Mouse (Mus musculus): ENCODE measurements around the gene Polr2j. TPM values are rescaled to one million over a fixed set of nuclear protein-coding genes. Genes with fewer than 3 reads are reported as not detected.
"Not testable (repeated sequence)": the region's sequence is repeated elsewhere in the genome, so short reads cannot be mapped to it uniquely, and the experiment has no call there.

Polr2j gene
- polyA plus RNA-seq, 1 experiment from 2014 or later, result 186 TPM

DNA sequence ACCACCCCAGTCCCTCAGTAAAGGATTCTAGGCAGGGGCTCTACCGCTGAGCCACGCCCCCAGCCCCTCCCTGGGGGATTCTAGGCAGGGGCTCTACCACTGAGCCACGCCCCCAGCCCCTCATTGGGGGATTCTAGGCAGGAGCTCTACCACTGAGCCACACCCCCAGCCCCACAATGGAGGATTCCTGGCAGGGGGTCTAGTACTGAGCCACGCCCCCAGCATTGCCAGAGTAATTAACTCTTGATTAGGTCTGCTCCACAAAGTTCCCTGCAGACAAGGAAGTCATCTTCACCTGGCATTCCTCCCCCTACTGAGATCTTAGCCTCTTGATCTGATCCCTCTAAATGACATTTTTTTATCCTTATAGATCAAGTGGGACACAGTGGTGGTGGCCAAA lies 2.9 kb upstream of the Polr2j start:
- 50% methylated on average over 4 of the region's 4 CpGs for WGBS (ENCODE audit: insufficient replicate concordance)
- not testable (repeated sequence) for H3K36me3 ChIP-seq; ATAC-seq; H3K27ac ChIP-seq; H3K9me3 ChIP-seq (replicated peaks); H3K27me3 ChIP-seq (replicated peaks); H3K4me2 ChIP-seq; H3K9ac ChIP-seq; H3K4me3 ChIP-seq
- H3K4me1 ChIP-seq, result peaks cover 40% of the 10 kb centered on the region

DNA sequence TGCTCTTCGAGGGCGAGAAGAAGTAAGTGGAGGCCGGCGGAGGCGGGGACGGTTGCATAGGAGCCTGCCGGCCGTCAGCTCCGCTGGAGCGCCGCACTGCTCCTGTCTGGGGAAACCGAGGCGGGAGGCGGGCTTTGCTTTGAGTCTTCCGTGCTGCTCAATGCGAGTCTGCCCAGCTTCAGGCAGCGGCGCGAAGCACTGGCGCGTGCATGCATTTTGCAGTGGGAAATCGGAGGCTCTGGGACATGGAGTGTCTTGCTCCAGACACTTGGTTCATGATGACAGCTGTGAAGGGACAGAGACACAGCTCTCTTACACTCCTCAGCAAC lies 317 bp downstream of the Polr2j start:
- Histone ChIP-seq H3K27me3 (replicated peaks) (0 out of 2 replicates have a peak, but pooled peaks cover 3% of the 10 kb centered on the region), H3K27ac (peak overlapping the region; percentile 71), H3K36me3 (peaks cover 30% of the 10 kb centered on the region), H3K4me1 (peaks cover 31% of the 10 kb centered on the region), H3K9me3 (replicated peaks) (no peaks in the 10 kb centered on the region), H3K4me2 (peak overlapping the region; percentile 84), H3K4me3 (peak overlapping the region; percentile 92), H3K9ac (peak overlapping the region; percentile 87)
- ATAC-seq, result peak; percentile 78
- WGBS (ENCODE audit: insufficient replicate concordance), result under 1% methylated on average over 22 of the region's 22 CpGs

DNA sequence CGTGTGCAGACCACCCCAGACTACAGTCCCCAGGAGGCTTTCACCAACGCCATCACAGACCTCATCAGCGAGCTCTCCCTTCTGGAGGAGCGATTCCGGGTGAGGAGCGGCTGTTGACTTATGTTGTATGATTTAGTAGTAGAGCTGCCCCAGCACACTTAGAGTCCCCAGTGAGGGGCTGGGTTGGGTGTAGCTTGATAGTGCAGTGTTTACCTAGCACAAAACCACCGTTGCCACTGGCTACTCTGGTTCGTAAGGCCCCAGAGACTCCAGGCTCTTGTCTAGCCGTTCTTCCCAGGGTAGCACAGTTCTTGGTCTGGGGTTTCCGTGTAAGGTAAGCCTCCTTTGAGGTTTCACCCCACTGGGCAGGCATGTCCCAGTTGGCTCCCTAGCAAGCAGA lies 5.7 kb downstream of the Polr2j start:
- Histone ChIP-seq H3K36me3 (peaks cover 85% of the 10 kb centered on the region), H3K9ac (no peak overlapping the region), H3K4me1 (peaks cover 20% of the 10 kb centered on the region), H3K9me3 (replicated peaks) (no peaks in the 10 kb centered on the region), H3K4me3 (no peak overlapping the region), H3K27ac (no peak overlapping the region), H3K27me3 (replicated peaks) (no peaks in the 10 kb centered on the region), H3K4me2 (no peak overlapping the region)
- 89% methylated on average over 10 of the region's 10 CpGs for WGBS (ENCODE audit: insufficient replicate concordance)
- no peak for ATAC-seq

DNA sequence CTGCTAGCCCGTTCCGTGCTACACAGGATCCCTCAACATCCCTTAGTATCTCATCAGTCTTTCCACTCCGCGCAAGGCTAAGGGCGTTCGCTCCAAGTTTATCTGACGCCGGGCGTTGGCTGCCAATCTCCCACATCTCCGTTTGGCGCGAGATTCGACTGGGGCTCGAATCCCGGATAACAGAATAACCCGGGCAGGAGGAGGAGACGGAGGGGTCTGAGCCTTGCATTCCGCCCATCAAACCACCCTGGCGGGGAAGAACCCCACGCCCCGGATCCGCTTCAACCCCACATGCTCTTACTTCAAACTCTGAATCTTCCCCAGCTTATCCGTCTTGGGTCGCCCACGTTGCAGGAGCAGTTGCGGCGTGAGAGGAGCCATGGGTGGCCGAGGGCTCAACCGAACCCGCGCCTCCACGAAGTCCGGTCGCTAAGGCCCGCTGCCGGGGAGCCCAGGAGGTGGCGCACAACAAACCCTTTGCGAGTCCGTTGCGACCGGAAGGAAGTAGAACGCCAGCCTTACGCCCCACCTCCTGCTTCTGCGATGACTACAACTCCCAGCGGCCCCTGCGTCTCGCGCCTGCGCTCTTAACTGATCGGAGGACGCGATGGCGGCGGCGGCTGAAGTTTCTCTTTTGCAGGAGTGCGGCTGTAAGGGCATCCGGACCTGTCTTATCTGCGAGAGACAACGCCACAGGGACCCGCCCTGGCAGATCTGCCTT lies 19.3 kb downstream of the Polr2j start, which contains the start of the genes Lrwd1 and Alkbh4:
Gene Lrwd1, minus strand, starts transcription at position 504 of the 721 bp plus-strand sequence.
Gene Alkbh4, plus strand, starts transcription at position 576 of the 721 bp plus-strand sequence.
- H3K36me3 ChIP-seq, result peaks cover 66% of the 10 kb centered on the region
- ATAC-seq, result peak; percentile 92

DNA sequence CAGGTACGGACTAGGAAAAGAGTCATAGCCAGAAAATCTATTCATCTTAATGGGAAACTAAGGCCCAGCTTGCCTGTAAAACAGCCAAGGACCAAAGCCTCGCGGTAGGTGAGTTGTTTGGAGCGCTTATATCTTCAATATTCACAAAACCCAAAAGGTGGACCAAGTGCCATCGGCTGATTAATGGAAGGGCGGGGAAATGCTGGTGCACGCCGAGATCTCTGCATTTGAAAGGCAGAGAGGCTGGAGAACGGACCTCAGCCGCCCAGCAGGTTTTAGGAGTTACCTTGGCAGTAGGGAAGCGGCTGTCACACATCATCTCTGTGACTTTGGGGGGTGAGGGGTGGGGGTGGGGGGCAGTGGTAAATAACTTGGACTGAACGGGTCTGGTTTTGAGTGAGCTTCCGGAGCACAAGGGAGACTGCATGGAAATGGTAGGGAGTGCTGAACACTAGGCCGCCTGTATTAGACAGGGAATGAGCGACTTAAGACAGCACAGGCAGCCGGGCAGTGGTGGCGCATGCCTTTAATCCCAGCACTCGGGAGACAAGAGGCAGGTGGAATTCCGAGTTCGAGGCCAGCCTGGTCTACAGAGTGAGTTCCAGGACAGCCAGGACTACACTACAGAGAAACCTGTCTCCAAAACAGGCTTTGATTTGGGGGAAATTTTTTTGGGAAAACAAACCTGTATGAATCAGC lies 20.0 kb downstream of the Polr2j start:
- Histone ChIP-seq H3K27me3 (replicated peaks) (no peaks in the 10 kb centered on the region), H3K27ac (peak overlapping the region; percentile 90), H3K4me2 (peak overlapping the region; percentile 83), H3K9me3 (replicated peaks) (no peaks in the 10 kb centered on the region), H3K4me3 (peak overlapping the region; percentile 86), H3K36me3 (peaks cover 66% of the 10 kb centered on the region), H3K4me1 (peaks cover 53% of the 10 kb centered on the region), H3K9ac (peak overlapping the region; percentile 84)
- no peak; the same call in none of the 2 replicates for ATAC-seq
- 3% methylated on average over 20 of the region's 20 CpGs for WGBS (ENCODE audit: insufficient replicate concordance)

More for the DNA sequence above, 19.3 kb downstream of the Polr2j start, which contains the start of the genes Lrwd1 and Alkbh4:
- Histone ChIP-seq H3K4me2 (peak within 1 kb of the TSS; percentile 83), H3K27me3 (replicated peaks) (no peaks in the 10 kb centered on the region), H3K27ac (peak within 1 kb of the TSS; percentile 90), H3K9me3 (replicated peaks) (no peaks in the 10 kb centered on the region), H3K4me1 (peaks cover 53% of the 10 kb centered on the region), H3K4me3 (peak within 1 kb of the TSS; percentile 86), H3K9ac (peak within 1 kb of the TSS; percentile 84)
- under 1% methylated on average over 60 of the region's 60 CpGs for WGBS (ENCODE audit: insufficient replicate concordance)

DNA sequence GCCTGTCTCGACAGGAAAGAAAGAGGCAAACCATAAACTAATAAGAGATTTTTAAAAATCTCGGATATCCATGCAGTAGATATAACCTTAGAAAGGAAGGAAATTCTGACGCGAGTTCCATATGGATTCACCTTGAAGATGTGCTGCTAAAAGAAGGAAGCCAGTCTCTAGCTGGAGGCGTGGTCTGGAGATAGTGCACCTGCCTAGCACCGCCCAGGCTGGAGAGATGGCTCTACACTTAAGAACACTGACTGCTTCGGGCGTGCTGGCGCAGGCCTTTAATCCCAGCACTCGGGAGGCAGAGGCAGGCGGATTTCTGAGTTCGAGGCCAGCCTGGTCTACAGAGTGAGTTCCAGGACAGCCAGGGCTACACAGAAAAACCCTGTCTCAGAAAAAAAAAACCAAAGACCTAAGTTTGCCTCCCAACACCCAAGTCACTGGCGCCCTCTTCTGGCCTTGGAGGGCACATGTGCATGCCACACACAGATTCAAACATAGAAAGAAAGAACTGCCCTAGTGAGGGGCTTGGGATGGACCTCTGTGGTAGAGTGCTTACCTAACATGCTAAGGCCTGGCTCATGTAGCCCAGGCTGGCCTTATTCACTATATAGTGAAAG lies 21.3 kb downstream of the Polr2j start:
- Histone ChIP-seq H3K27me3 (replicated peaks) (no peaks in the 10 kb centered on the region), H3K4me1 (peaks cover 53% of the 10 kb centered on the region), H3K9me3 (replicated peaks) (peaks cover 5% of the 10 kb centered on the region; the same call in 1 of the 2 replicates), H3K9ac (peak overlapping the region; percentile 84), H3K27ac (0 out of 2 replicates have a peak overlapping the region, but pooled peaks have one; percentile 90), H3K4me2 (peak overlapping the region; percentile 83), H3K36me3 (peaks cover 65% of the 10 kb centered on the region), H3K4me3 (peak overlapping the region; percentile 86)
- 36% methylated on average over 13 of the region's 13 CpGs for WGBS (ENCODE audit: insufficient replicate concordance)
- 0 out of 2 replicates have a peak, but pooled peaks have one; percentile 25 for ATAC-seq

DNA sequence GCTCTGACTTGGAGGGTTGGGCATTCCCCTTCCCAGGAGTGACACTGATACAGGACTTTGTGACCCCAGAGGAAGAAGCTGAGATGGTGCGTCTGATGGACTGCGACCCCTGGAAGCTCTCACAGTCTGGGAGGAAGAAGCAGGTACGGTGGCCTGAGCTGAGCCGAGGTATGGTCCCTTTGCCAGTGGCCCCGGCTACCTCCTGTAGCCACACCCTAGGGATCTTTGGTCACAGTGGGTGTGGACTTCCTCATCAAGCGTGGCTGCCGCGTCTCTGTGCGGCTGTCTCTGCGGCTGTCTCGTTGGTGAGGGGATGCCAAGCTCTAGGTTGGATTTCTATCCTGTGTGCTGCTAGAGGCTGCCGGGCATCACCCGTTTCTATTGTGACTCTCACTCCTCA lies 23.0 kb downstream of the Polr2j start:
- H3K27ac ChIP-seq, result no peak overlapping the region
- peaks cover 49% of the 10 kb centered on the region for H3K4me1 ChIP-seq
- H3K27me3 ChIP-seq (replicated peaks), result no peaks in the 10 kb centered on the region
- H3K4me3 ChIP-seq, result no peak overlapping the region
- no peak for ATAC-seq
- no peak overlapping the region for H3K9ac ChIP-seq
- whole genome bisulfite sequencing (ENCODE audit: insufficient replicate concordance), result 73% methylated on average over 13 of the region's 13 CpGs
- no peak overlapping the region for H3K4me2 ChIP-seq
- peaks cover 6% of the 10 kb centered on the region; the same call in 1 of the 2 replicates for H3K9me3 ChIP-seq (replicated peaks)
- H3K36me3 ChIP-seq, result peaks cover 50% of the 10 kb centered on the region

DNA sequence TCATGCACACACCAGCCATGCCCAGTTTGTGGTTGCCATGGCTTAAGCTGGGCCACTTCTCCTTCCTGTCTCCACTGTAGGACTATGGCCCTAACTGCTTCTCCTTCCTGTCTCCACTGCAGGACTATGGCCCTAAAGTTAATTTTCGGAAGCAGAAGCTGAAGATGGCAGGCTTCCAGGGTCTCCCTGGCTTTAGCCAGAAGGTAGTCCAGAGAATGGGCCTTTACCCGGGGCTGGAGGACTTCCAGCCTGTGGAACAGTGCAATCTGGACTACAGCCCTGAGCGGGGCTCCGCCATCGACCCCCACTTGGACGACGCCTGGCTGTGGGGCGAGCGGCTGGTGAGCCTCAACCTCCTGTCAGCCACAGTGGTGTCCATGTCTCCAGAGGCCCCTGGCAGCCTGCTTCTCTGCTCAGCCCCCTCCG lies 23.6 kb downstream of the Polr2j start:
- Histone ChIP-seq H3K36me3 (peaks cover 48% of the 10 kb centered on the region), H3K27ac (no peak overlapping the region), H3K4me3 (no peak overlapping the region), H3K9ac (no peak overlapping the region), H3K4me1 (peaks cover 49% of the 10 kb centered on the region), H3K27me3 (replicated peaks) (no peaks in the 10 kb centered on the region), H3K9me3 (replicated peaks) (peaks cover 6% of the 10 kb centered on the region; the same call in 1 of the 2 replicates), H3K4me2 (no peak overlapping the region)
- 89% methylated on average over 10 of the region's 10 CpGs for WGBS (ENCODE audit: insufficient replicate concordance)
- no peak for ATAC-seq

DNA sequence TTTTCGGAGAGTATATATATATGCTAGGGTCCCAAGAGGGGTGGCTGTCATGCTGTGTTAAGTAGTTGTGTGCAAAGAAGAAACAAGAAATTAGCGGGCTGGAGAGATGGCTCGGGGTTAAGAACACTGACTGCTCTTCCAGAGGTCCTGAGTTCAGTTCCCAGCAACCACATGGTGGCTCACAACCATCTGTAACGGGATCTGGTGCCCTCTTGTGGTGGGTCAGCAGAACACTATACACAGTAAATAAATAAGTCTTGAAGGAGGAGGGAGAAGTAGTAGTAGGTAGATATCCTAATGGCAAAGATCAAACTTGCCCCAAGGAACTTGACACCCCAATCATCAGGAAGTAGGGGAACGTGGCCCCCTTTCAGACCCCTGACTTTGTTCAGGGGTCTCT lies 26.3 kb downstream of the Polr2j start:
- H3K9ac ChIP-seq, result no peak overlapping the region
- H3K4me3 ChIP-seq, result no peak overlapping the region
- H3K9me3 ChIP-seq (replicated peaks), result peaks cover 6% of the 10 kb centered on the region; the same call in 1 of the 2 replicates
- ATAC-seq, result no peak
- H3K27me3 ChIP-seq (replicated peaks), result no peaks in the 10 kb centered on the region
- H3K27ac ChIP-seq, result no peak overlapping the region
- 79% methylated on average over 5 of the region's 5 CpGs for WGBS (ENCODE audit: insufficient replicate concordance)
- H3K36me3 ChIP-seq, result peaks cover 48% of the 10 kb centered on the region
- H3K4me1 ChIP-seq, result peaks cover 50% of the 10 kb centered on the region
- H3K4me2 ChIP-seq, result no peak overlapping the region

DNA sequence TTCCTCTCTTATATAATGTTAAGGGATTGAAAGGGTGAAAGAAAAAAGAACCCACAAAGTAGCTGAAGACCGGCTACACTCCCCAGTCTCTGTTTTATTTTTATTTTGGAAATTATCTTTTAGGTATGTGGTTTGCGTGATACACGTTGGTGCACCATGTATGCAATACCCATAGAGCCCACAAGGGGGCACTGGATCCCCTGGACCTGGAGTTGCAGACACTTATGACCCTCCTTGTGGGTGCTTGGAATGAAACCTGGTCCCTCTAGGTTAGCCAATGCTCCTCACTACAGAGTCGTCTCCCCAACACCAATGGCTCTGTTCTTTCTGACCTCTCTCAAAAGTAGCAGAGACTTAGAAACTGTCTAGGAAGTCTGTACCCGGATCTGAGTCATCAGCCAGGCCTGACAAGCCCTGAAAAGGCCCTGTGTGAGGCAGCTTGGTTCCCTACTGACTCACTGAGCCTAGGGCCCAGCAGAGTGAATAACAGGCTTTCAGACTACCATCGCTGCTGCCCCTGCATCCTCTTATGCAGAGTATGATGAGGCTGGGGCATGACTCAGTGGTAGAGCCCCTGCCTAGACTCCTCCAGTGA lies 26.8 kb downstream of the Polr2j start:
- H3K9me3 ChIP-seq (replicated peaks), result peaks cover 6% of the 10 kb centered on the region; the same call in 1 of the 2 replicates
- H3K4me3 ChIP-seq, result no peak overlapping the region
- no peak for ATAC-seq
- H3K4me1 ChIP-seq, result peaks cover 47% of the 10 kb centered on the region
- H3K27me3 ChIP-seq (replicated peaks), result no peaks in the 10 kb centered on the region
- H3K4me2 ChIP-seq, result no peak overlapping the region
- peaks cover 45% of the 10 kb centered on the region for H3K36me3 ChIP-seq
- no peak overlapping the region for H3K27ac ChIP-seq
- WGBS (ENCODE audit: insufficient replicate concordance), result 81% methylated on average over 6 of the region's 6 CpGs
- no peak overlapping the region for H3K9ac ChIP-seq

DNA sequence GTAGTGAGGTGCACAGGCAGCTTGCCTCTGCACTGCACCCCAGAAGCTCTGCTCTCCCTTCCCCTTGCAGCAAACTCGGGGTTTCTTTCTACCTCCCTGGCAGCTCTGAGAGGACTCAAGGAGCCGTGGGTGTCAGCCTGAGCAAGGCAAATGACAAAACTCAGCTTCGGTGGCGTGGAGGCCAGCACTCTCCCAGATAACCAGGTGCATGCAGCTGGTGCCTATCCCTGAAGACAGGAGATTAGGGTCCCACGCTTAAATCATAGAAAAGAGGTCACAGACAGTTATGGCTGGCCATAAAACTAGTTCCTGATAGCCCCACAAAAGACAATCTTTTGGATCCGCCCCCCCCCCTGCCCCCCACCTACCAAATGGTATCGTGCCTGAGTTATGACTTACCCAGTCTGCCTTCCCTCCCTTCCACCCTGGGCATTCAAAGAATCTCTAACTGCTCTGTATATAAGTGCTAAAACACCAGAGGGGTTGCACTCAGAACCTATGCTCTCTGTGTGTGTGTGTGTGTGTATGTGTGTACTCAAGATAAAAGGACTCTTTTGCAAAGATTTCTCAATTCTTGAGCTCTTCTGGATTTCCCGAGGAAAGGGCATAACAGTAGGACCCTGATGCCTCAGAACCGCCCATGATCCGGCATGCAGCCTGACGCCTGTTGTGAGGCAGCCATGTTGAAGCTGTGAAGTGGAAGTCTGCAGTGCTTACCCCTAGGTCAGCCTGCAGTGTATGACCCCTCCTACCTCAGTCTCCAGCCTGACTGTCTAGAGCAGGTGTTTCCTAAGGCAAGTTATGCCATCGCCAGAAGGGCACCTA lies 28.4 kb downstream of the Polr2j start:
- no peak for ATAC-seq
- H3K4me1 ChIP-seq, result peaks cover 43% of the 10 kb centered on the region
- H3K9ac ChIP-seq, result no peak overlapping the region
- 32% methylated on average over 12 of the region's 12 CpGs for WGBS (ENCODE audit: insufficient replicate concordance)
- no peaks in the 10 kb centered on the region for H3K27me3 ChIP-seq (replicated peaks)
- 0 out of 2 replicates have a peak overlapping the region, but pooled peaks have one; percentile 12 for H3K4me2 ChIP-seq
- no peak overlapping the region for H3K4me3 ChIP-seq
- H3K9me3 ChIP-seq (replicated peaks), result peaks cover 6% of the 10 kb centered on the region; the same call in 1 of the 2 replicates
- peak overlapping the region; percentile 62 for H3K27ac ChIP-seq
- H3K36me3 ChIP-seq, result peaks cover 30% of the 10 kb centered on the region
